Mouse (Mus musculus) liver, embryonic 14.5 days (tissue): ENCODE measurements around the gene Syt1.

ENCODE experiments used
- CTCF ChIP-seq: IDR thresholded peaks from 2 replicates; pipeline ENCODE4 v1.5.1; 2016; ENCODE audit warnings: antibody characterized with exemption, low read depth, control low read depth
- EP300 ChIP-seq: IDR thresholded peaks from 2 replicates; pipeline ENCODE4 v1.6.1; 2016; ENCODE audit warnings: antibody characterized with exemption, low read depth

DNA sequence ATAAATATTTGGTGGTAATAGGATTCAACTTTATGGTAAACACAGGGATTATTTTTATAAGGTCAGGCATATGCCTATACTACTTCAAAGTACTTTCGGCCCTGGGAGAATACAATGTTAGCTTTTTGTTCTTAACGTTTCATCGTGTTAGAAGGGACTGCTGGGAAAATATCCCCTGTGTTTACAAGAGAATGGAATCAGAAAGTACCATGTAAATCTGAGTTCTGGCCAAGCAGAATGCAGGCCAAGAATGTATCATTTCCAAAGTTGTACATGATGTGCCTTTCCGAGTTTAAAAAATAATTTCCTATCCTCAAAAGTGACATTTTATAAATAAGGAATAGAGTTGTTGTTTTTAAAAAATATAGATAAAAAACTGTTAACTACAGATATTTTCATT, 121.7 kb downstream of the Syt1 start:
- TF ChIP-seq CTCF (no peak), EP300 (no peak)
